Mouse (Mus musculus) liver, embryonic 16.5 days (tissue): ENCODE results near the gene Bcar3. TPM values are rescaled to one million over a fixed set of nuclear protein-coding genes. Genes with fewer than 3 reads are reported as not detected.

Experiments used
- ATAC-seq: fragments of 200-750 bp; cut with Nextera tagmentation; 2 replicates; pipeline ENCODE4 v1.8.0; 2017; ENCODE audit warnings: low read depth, mild to moderate bottlenecking, moderate number of reproducible peaks, moderate library complexity
- H3K27ac ChIP-seq: fragments of 300-500 bp; sonication (generic); 2 replicates; pipeline ENCODE4 v1.5.1; 2014; ENCODE audit warnings: mild to moderate bottlenecking, low read length
- H3K27me3 ChIP-seq: fragments of 300-500 bp; sonication (generic); 2 replicates; pipeline ENCODE4 v1.6.1; 2014; ENCODE audit warnings: low read depth, low read length, mixed read lengths; ENCODE audit not compliant: control insufficient read depth, insufficient read depth
- H3K36me3 ChIP-seq: fragments of 300-500 bp; sonication (generic); 2 replicates; pipeline ENCODE4 v1.6.1; 2014; ENCODE audit warnings: mild to moderate bottlenecking; ENCODE audit not compliant: control insufficient read depth, insufficient read depth
- H3K4me1 ChIP-seq: fragments of 300-500 bp; sonication (generic); 2 replicates; pipeline ENCODE4 v1.6.1; 2014; ENCODE audit warnings: low read depth, low read length, mixed read lengths; ENCODE audit not compliant: control insufficient read depth
- H3K4me2 ChIP-seq: fragments of 300-500 bp; sonication (generic); 2 replicates; pipeline ENCODE4 v1.6.1; 2014; ENCODE audit warnings: low read depth, low read length, mixed read lengths
- H3K4me3 ChIP-seq: fragments of 300-500 bp; sonication (generic); 2 replicates; pipeline ENCODE4 v1.5.1; 2014; ENCODE audit warnings: low read depth, mild to moderate bottlenecking, low read length
- H3K9ac ChIP-seq: fragments of 300-500 bp; sonication (generic); 2 replicates; pipeline ENCODE4 v1.6.1; 2014; ENCODE audit warnings: low read depth, low read length
- H3K9me3 ChIP-seq: fragments of 300-500 bp; sonication (generic); replicated peaks from 2 replicates; pipeline ENCODE4 v1.6.1; 2016; ENCODE audit warnings: low read length; ENCODE audit not compliant: control insufficient read depth
- WGBS: fragments of 180-500 bp; shearing (Covaris S2); extraction: QIAGEN DNeasy Blood & Tissue Kit; methylation state at CpG from one replicate; pipeline ENCODE4 v1.1.7; 2014; ENCODE audit not compliant: insufficient replicate concordance; 5-methylcytosine and 5-hydroxymethylcytosine counted together
- polyA plus RNA-seq: library from polyadenylated mRNA; unstranded; fragments of >200 nt; fragmentation: Nextera tagmentation; extraction: Ambion mirVana; gene quantifications from 2 replicates; pipeline ENCODE4 v1.2.1, GENCODE M21; 2015

Gene Bcar3
- polyA plus RNA-seq, 1 experiment from 2014 or later, result 7.2 TPM

DNA sequence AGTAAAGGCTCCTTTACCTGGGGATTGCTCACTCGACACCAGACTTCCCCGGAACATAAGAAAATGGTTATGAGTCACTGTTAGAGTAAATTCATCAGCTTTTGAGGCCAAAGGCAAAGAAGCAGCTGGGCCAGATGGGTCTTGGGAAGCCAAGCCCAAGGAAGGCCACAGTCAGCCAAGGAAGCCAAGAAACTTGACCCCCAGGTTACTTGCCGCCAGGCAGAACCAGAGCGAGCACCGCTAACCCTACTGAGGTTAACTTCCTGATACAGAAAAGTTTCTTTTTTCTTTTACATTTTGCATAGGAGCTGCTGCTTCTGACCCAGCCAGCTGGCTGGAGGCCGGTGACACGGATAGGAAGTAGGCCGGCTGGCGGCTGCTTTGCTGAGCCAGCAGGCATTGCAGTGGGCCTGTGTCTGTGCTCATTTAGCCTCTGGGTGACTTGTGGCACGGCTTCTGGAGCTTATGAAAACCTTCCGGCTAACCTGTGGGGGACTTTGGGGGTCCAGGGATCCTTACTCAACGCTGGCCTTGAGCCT lies 100.0 kb downstream of the Bcar3 start:
- ATAC-seq, result no peak
- Histone ChIP-seq H3K4me2 (no peak overlapping the region), H3K27ac (no peak overlapping the region), H3K9me3 (no peaks in the 10 kb centered on the region), H3K36me3 (no peaks in the 10 kb centered on the region), H3K9ac (no peak overlapping the region), H3K27me3 (no peaks in the 10 kb centered on the region), H3K4me1 (no peaks in the 10 kb centered on the region), H3K4me3 (no peak overlapping the region)
- 74% methylated on average over 12 of the region's 12 CpGs for WGBS

- H3K9me3 ChIP-seq, result no peaks in the 10 kb centered on the region
- H3K4me3 ChIP-seq, result no peak overlapping the region
- 71% methylated on average over 4 of the region's 4 CpGs for WGBS
- ATAC-seq, result no peak
- H3K36me3 ChIP-seq, result no peaks in the 10 kb centered on the region
- H3K9ac ChIP-seq, result no peak overlapping the region
- no peak overlapping the region for H3K27ac ChIP-seq
- H3K4me2 ChIP-seq, result no peak overlapping the region
- no peaks in the 10 kb centered on the region for H3K27me3 ChIP-seq
- no peaks in the 10 kb centered on the region for H3K4me1 ChIP-seq
These were observed 103.0 kb downstream of the Bcar3 start for GRCm38 (mm10) chr3:122396957-122397356.

DNA sequence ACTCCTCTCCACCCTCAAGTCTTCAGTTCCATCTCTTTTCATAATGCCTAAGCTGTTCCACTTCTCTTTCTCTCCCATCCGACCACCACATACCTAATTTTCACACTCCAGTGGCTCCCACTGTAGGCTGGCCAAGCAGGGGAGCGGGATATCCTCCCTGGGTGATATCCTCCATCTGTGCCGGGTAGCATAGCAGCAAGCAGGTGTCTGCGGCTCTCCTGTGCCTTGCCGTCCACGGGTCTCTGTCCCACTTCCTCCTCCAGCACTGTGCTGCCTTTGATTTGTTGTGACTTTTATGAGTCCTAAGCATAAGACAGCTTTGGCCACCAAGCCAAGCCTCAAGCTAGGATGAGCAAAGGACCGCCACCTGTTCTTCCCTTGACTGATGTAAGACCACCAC lies 103.5 kb downstream of the Bcar3 start:
- H3K9me3 ChIP-seq, result no peaks in the 10 kb centered on the region
- no peak overlapping the region for H3K4me3 ChIP-seq
- no peak overlapping the region for H3K27ac ChIP-seq
- H3K27me3 ChIP-seq, result no peaks in the 10 kb centered on the region
- 55% methylated on average over 7 of the region's 7 CpGs for WGBS
- no peak overlapping the region for H3K9ac ChIP-seq
- no peak overlapping the region for H3K4me2 ChIP-seq
- no peaks in the 10 kb centered on the region for H3K4me1 ChIP-seq
- ATAC-seq, result no peak
- H3K36me3 ChIP-seq, result no peaks in the 10 kb centered on the region

- ATAC-seq, result no peak
- no peaks in the 10 kb centered on the region for H3K9me3 ChIP-seq
- no peak overlapping the region for H3K9ac ChIP-seq
- no peak overlapping the region for H3K27ac ChIP-seq
- H3K36me3 ChIP-seq, result no peaks in the 10 kb centered on the region
- H3K4me3 ChIP-seq, result no peak overlapping the region
- WGBS, result 69% methylated on average over 2 of the region's 2 CpGs
- no peak overlapping the region for H3K4me2 ChIP-seq
- no peaks in the 10 kb centered on the region for H3K4me1 ChIP-seq
- no peaks in the 10 kb centered on the region for H3K27me3 ChIP-seq
These were observed 107.1 kb downstream of the Bcar3 start for GRCm38 (mm10) chr3:122401011-122401410.

DNA sequence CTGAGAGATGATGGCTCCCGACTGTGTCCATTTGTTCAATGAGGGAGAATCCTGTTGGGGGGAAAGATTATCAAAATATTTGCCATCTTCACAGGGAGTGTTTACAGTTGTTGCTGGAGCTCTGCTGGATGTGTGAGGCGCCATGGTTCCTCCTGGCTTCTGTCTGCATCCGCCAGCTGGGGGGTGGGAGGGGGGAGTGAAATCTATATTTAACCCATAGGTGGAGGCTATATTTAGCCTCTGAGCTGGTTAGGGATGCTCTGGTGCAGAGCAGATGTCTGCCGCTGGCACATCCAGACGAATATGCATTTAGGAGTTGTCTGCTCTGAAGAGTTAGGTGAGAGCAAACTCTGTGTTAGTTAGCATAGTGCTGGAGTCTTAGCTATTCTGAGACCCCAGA lies 108.2 kb downstream of the Bcar3 start:
- Histone ChIP-seq H3K4me3 (no peak overlapping the region), H3K9me3 (no peaks in the 10 kb centered on the region), H3K27me3 (no peaks in the 10 kb centered on the region), H3K9ac (no peak overlapping the region), H3K4me1 (no peaks in the 10 kb centered on the region), H3K27ac (no peak overlapping the region), H3K36me3 (no peaks in the 10 kb centered on the region), H3K4me2 (no peak overlapping the region)
- no peak for ATAC-seq
- WGBS, result 41% methylated on average over 5 of the region's 5 CpGs

DNA sequence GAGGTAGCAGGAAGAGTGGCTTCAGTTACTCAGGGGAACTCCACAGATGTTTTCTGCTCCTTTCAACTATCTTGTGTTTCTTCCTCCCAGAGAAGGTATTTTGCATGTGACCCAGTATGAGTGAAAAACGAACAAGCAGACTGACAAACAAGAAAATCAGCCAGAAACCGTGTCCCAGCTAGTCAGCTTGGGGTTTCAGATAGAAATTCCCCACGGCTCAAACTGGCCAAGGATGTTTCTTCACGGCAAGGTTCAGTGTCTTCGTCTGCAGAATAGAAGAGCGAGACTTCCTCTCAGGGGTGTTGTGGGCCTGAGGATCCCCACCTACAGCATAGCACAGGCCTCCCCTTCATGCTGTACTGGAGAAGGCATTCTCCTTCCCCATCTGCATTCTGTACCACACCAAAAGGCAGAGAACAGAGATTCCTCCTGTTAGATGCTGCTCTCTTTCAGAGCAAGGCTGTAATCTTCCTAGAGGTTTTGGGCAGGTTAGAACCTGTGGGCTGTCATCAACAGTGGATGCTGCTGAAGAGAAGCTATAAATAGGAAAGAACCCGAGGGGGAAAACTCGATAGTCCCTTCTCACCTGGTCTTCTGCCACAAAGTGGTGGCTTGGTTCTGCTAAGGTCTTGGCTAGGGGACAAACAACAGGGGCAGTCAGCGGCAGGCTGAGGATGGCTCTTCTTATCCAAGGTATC lies 110.1 kb downstream of the Bcar3 start:
- Histone ChIP-seq H3K36me3 (no peaks in the 10 kb centered on the region), H3K9ac (no peak overlapping the region), H3K27ac (no peak overlapping the region), H3K9me3 (no peaks in the 10 kb centered on the region), H3K4me1 (no peaks in the 10 kb centered on the region), H3K4me3 (no peak overlapping the region), H3K27me3 (no peaks in the 10 kb centered on the region), H3K4me2 (no peak overlapping the region)
- WGBS, result 53% methylated on average over 9 of the region's 9 CpGs
- ATAC-seq, result no peak

DNA sequence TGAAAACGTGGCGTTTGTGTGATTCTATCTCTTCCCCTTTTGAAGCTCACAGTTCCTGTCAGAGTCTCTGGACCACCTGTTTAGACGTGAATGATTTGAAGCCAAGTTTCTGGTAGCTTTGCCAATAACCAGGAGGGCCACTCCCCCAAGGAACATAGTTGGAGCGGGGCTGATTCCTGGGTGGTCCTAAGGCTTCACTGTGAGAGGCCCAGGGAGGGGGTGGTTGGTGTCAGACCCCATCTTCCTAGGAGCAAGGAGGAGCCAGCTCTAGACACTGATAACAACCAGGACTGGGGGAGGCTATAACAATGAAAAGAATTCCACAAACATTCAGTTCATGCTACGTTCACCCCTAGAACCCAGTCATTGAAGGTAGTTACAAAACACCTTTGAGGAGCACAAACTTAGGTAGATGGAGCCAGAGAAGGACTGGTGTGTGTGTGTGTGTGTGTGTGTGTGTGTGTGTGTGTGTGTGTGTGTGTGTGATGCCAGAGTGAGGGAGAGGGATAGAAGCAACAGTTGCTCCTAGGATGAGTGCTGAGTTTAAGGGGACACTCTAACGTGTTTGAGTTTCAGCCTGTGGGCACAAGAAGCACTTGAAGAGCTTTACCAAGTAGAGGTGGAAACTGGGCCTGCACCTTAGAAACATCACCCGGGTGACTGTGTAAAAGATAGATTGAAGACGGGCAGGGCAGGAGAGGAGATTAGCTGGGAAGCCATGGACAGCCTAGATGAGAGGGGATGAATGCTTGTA lies 111.4 kb downstream of the Bcar3 start:
- H3K4me3 ChIP-seq, result no peak overlapping the region
- H3K27me3 ChIP-seq, result no peaks in the 10 kb centered on the region
- 45% methylated on average over 8 of the region's 8 CpGs for WGBS
- H3K9me3 ChIP-seq, result no peaks in the 10 kb centered on the region
- H3K36me3 ChIP-seq, result no peaks in the 10 kb centered on the region
- no peak for ATAC-seq
- no peak overlapping the region for H3K9ac ChIP-seq
- H3K27ac ChIP-seq, result no peak overlapping the region
- H3K4me1 ChIP-seq, result no peaks in the 10 kb centered on the region
- no peak overlapping the region for H3K4me2 ChIP-seq

- no peak overlapping the region for H3K27ac ChIP-seq
- H3K27me3 ChIP-seq, result no peaks in the 10 kb centered on the region
- no peak for ATAC-seq
- H3K9me3 ChIP-seq, result no peaks in the 10 kb centered on the region
- H3K9ac ChIP-seq, result no peak overlapping the region; the same call in 1 of the 2 replicates
- no peaks in the 10 kb centered on the region for H3K36me3 ChIP-seq
- no peak overlapping the region for H3K4me3 ChIP-seq
- 50% methylated on average over 8 of the region's 8 CpGs for WGBS
- no peak overlapping the region for H3K4me2 ChIP-seq
- H3K4me1 ChIP-seq, result no peaks in the 10 kb centered on the region
These were observed 112.5 kb downstream of the Bcar3 start for GRCm38 (mm10) chr3:122406416-122406815.

- Histone ChIP-seq H3K36me3 (no peaks in the 10 kb centered on the region), H3K4me1 (no peaks in the 10 kb centered on the region), H3K9me3 (no peaks in the 10 kb centered on the region), H3K27ac (no peak overlapping the region), H3K4me2 (no peak overlapping the region), H3K27me3 (no peaks in the 10 kb centered on the region), H3K9ac (no peak overlapping the region), H3K4me3 (no peak overlapping the region)
- ATAC-seq, result no peak
- WGBS, result 65% methylated on average over 6 of the region's 6 CpGs
These were observed 113.8 kb downstream of the Bcar3 start for GRCm38 (mm10) chr3:122407757-122408156.
